Mouse (Mus musculus) adrenal gland, postnatal 4 days (tissue): ENCODE data around the gene Arl4c. TPM values are rescaled to one million over a fixed set of nuclear protein-coding genes. Genes with fewer than 3 reads are reported as not detected.

Experiments used
- DNase-seq, 2 experiments: peaks; one replicate each; pipeline ENCODE4 v3.0.0; 2021 to 2022; ENCODE audit warnings: low spot score in 2 of 2, mixed read lengths in 2 of 2
- long read RNA-seq, 2 experiments: library from polyadenylated mRNA; stranded (forward); transcript quantifications; one replicate each; pipeline ENCODE4 v2.0.0; 2021
- total RNA-seq, 2 experiments: library from RNA; stranded (reverse); gene quantifications; 2 replicates each; pipeline ENCODE4 v1.2.3; 2021

Gene Arl4c
- total RNA-seq, result 10 to 100 TPM; 19.0 to 24.8 TPM
- long read RNA-seq, experiment 1, transcript Arl4c-202 (1 exons, 3,997 nt), result major isoform, 15 of 16 reads
- long read RNA-seq, experiment 1, partial matches to known transcripts, result 0 of 16 reads
- long read RNA-seq, experiment 1, other reads (novel, unspliced or antisense), result 1 of 16 reads
- long read RNA-seq, experiment 2, transcript Arl4c-202 (1 exons, 3,997 nt), result major isoform, 43 of 43 reads
- long read RNA-seq, experiment 2, partial matches to known transcripts, result 0 of 43 reads
- long read RNA-seq, experiment 2, other reads (novel, unspliced or antisense), result 0 of 43 reads

DNA sequence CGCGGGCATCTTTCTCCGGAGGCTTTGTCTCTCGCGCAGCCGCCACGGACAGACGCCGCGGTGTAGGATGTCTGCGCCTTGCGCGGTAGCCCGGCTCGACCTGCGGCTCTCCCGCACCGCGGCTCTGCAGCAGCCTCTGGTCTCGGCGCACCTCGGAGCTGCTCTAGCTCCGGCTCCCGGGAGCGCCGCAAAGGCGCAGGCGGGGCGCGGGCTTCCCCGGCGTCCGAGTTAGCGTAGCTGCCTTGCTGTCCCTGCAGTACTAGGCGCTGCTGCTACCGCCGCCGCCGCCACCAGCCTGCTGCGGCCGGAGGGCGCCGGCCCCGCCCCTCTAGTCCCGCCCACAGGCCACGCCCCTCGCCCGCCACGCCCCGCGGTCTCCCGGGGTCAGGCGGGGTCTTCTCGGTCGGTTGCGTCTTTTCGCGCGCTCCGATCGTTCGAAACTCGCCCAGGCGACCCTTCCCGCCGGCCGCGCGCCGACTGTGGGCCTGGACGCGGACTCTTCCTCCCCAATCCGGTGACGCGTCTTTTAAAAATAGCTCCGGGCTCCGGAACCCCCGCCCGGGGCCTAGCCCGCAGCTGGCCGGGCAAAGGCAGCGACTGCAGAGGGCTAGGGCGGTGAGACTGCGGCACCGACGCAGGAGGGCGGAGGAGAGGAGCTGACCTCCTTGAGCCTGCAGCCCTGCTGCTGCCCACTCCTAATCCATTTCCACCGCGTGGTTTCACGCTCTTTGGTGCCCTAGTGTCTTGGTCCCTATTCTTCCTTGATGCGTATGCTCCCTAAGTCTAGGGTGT, at the start of gene Arl4c:
Gene Arl4c, minus strand, starts transcription at position 352 of the 792 bp plus-strand sequence.
- DNase-seq, result peak; percentile 62 to 78

DNA sequence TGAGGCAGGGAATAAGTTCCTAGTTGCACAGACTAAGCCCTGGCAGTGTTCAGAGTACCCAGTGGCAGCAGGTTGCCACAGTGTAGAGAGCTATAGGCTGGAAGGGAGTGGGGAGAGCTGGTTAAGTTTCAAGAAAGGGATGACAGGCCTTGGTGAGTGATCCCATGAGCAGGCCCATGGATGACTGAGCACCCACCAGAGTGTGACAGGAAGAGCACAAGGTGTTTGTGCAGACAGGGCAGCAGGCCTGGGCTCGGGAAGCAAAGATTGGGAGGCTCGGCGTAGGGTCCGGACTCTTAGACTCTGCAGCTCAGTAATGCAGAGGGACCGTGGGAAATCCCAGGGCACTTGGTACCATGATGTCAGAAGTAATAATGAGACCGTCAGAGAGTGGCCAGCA, 49.3 kb upstream of the Arl4c start:
- DNase-seq, result no peak

DNA sequence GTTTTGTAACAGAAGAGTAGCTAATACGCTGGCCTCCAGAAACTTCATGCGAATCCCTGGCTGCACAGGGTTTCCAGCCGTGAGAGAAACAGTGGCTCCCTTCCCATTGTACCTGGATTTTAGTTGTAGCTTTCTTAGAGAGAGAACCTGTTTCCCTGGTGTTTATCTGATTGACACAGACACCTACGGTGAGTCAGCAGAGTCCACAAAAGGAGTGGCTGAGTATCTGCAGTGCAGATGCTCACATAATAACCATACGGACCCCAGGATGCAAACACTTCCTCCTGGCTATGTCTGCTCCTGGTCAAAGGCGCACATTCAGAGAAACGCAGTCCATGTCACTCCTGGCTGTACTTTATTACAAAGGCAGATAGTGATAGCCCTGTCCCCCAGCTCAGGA, 48.6 kb upstream of the Arl4c start:
- DNase-seq, result no peak

DNA sequence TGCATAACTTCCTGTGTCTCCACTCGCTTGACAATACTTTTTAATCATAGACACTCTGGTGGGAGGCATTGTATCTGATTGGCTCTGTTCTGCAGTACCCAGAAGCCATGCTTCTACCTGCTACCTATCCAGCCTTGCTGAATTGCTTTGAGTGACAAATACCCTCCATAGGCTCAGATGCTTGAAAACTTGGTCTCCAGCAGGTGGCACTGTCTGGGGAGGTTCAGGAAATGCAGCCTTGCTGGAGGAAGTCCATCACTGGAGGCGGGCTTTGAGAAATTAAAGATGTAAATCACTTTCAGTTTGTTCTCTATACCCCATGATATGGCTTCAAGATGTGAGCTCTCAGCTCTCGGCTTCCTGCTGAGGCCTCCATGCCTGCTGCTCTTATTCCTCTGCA, 48.1 kb upstream of the Arl4c start:
- DNase-seq, result no peak

DNA sequence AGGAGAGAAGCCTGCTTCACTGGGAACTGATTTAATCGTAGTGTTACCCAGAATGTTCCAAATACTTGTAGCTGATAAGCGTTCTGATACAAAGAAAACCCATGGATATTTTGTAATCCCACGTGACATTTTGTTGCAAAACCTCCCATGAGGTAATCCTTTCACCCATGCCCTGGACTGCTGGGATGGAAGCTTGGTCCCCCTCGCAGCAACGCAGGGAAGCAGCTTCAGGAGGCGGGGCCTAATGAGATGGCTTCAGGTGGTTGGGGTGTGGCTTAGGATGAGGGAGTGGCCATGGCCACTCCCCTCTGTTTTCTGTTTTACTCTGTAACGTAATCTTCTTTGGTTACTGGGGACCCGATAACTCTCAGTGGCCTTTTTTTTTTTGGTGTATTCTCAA, 47.1 kb upstream of the Arl4c start:
- no peak for DNase-seq

DNA sequence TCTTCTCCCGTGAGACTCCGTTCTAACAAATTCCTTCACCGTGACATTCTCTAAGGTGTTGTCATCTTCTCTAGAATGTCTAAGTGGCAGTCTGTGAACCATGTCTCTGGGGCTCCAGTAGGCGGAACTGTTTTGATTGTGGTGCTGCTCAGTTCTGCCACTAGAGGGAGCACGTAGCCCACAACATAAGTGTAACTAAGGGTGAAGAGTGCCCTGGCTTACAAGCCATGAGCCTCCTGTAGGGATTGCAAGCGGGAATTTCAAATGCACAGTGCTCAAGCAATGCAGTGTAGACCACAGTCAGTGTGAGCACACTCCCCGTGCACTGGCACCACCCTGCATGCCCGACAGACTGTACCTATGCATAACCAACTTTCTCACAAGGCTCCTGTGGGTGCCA, 43.2 kb upstream of the Arl4c start:
- DNase-seq, result peak; percentile 21 to 57

DNA sequence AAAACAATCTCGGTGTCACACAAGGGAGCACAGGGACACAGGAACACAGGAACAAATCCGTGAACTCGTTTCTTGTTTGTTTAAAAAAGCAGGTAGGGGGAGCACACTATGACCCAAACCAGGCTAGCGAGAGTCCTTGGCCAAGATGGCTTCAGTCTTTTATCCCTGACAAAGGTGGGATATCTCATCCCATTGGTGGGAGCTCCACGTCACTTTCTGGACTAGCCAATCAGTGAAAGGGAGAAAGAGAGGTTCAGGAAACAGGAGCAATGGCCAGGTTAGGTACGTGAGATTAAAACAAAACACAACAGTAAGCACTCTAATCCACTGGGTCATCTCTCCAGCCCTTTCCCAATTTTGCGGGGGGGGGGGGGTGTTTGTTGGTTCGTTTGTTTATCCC, 42.2 kb upstream of the Arl4c start:
- no peak for DNase-seq

DNA sequence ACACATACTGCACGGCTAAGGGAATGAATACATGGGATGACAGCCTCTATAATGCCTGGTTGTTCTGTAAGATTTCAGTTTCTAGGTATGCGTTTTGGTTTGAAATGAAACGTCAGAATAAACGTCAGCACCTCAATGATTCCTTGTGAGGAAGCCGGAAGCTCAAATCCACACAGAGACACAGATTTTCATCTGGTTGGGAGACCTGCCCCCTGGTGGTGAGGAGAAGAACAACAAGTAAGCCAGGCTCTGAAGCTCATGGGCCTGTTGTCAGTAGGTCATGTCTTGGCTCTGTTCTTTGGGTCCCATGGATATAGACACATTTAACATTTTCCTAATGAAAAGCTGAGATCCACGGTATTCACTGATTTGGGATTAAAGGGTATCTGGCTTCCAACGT, 40.4 kb upstream of the Arl4c start:
- DNase-seq, result no peak

DNA sequence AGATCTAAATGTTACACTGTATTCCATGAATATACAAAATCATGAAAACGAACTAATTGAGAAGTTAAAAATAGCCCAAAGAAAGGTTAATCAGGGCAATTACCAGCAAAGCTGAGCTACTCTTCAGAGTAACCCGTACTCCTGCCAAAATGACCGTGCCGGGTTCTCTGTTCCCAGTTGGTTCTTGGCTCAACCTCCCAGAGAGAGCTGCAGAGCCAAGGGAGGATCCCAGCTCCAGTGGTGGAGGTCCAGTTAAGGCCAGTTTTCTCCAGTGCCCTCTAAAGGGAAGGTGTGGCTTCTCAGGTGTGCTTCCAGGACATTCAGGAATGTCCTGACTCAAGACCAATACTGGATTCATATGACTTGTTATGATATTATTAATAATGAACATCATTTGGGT, 37.5 kb upstream of the Arl4c start:
- no peak for DNase-seq

DNA sequence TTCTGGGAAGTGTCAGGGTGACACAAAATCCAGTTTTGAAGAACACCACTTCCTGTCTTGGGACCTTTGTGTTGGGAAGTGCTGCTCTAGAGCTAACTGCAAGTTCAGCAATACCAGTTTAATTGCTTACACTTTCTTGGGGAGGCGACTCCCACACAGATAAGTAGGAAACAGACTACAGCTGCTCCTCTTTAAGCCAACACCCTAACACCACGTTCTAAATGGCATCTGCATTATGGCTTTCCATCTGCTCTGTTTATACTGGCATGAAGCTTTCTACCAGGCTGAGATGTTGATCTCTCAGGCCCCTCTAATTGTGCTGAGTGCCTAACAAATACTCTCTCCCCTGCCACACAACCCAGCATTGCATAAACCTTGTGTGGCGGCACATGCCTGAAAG, 36.9 kb upstream of the Arl4c start:
- no peak for DNase-seq

DNA sequence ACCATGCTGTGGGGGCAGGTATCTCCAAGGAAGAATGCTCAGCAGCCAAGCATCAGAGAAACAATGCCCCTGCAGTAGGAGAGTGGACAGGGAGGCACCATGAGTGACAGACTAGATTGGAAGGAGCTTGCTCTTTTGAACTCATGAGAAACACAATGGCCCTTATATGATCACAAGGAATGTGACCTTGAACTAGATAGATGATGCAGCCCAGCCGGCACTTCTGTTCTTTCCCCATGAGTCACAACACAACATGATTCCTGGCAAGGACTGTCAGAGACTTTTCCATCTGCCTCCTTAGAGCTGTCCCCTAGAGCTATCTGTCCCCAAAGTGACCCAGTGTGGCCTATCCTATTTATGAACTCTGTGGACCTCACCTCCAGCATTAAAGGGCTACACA, 27.5 kb upstream of the Arl4c start:
- no peak for DNase-seq

DNA sequence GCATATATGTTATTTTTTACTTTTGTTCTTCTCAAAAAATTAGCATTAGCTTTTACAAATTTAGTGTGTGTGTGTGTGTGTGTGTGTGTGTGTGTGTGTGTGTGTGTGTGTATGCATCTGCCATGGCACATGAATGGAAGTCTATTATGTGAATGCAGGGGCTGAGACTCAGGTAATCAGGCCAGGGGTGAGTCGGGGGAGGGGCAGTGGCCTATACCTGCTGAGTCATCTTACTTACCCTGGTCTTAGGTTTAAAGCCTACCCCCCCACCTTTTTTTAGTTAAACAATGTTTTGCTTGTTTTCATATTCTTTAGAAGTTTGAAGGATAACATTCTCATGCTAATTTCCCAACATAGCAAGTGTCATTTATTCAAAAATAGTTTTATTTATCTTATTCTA, 25.3 kb upstream of the Arl4c start:
- no peak for DNase-seq

DNA sequence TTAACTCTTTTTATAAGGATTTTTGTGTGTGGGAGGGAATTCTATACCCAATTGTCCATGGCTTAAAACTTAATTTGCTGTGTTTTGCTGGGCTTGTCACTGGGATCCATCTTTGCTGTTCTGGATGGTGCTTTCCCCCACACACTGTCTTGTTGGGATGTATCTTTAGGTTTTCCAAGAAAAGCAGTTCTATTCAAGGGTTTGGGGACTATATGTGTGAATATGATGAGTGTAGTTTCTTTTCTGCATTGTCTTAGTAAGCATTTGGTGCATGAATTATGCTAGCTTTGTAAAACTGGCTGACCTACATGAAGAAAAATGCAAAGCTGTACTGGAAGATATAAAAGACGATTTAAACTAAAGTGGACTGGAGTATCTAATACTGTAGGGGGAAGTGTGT, 23.7 kb upstream of the Arl4c start:
- no peak for DNase-seq

DNA sequence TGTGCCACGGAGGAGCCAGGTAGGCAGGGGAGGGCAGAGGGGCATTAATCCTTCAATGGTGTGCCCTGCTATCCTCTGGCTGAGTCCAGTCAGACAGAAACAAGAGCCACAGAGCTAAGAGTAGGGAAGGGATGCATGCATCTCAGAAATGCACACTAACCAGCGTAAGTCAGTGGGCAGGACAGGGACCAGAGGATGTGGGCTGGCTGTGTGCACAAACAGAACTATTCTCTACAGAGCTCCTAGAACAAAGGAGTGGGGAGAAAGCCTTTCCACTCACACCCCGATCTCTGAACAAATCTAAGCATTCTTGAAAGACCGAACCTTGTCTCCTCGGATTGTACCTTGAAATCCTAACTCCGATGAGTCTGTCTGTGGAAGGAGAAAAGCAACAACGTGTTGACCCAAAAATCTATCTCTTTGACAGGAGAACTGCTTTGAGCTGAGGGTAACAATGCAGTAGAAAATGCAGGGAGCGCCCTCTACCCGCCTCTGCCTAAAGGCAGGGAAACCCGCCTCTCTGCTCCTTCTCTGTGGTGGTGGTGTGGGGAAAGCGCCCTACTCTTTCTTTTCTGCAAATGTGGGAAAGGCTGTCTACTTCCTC, 18.7 kb upstream of the Arl4c start:
- no peak for DNase-seq

DNA sequence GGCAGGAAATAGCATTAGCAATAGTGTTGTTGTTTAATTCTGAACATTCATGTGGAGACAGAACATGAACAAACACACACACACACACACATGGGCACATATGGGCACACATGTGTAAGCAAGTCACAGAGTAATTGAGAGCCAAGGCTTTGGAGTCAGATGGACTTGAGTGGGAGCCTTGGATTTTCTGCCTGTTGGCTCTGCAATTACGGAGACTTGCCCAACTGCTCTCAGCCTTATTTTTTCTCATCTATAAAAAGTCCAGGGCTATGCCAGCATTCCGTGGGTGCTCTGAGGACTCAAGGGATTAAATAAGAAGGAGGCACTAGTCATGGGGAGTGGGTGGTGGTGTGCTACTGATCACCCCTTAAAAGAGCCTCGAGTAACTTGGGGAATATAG, 16.5 kb upstream of the Arl4c start:
- no peak for DNase-seq

DNA sequence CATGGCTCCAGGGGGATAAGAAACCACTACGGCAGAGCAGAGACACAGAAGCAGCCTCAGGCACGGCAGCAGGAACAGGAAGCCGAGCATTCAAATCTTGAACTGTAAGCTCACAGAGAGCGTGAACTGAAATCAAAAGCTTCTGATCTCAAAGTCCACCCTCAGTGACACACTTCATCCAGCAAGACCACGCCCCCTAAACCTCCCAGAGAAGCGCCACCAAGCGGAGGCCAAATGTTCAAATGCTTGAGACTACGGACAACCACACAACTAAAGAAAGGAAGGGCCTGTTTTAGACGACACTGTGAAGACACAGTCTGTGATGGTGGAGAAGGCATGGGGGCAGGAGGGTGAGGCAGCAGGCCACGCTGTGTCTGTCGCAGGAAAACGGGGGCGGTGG, 15.7 kb upstream of the Arl4c start:
- DNase-seq, result no peak

DNA sequence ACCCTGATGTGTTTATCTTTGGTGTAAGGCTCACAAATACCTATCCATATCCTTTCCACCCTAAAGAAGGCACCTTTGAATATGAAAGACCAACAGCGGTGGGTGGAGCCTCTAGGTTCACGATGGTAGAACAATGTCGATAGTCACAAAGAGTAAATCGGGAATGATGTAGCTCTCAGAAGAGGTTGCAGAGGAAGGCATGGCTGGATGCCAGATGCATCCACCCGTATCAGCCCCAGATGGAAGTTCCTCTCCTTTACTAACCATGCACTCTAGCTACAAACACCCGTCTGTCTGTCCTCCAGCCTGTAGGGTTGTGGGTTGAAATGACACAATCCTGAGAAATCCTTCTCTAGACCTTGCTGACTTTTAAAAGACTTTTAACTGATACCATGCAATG, 10.0 kb upstream of the Arl4c start:
- DNase-seq, result no peak

DNA sequence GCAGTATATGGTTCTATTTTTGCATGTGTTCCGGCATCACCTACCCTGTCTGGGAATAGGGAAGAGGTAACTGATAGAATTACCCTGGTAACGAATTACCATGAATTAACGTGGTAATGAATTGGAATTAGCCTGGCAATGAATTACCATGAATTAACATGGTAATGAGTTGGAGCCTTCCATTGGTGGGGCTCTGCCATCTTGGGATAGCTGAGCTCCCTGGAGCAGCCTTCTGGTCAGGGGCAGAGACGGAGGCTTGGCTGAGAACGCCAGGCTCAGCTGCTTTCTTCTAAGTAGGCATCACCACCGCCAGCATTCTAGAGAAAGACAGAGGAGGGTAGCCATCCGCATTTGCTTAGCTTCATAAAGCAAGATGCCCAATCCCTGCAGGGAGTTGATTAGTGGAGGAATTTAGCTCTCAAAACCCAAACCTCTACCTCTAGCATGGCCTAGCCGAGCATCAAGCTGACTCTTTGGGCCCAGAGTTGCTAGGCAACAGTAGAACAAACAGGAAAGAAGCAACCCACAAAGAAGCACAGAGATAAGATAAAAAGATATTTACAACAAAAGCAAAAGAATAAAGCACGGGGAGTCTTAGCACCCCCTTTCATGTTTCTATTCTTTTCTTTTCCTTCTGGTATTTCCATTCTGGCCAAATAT, 6.8 kb upstream of the Arl4c start:
- DNase-seq, result no peak

DNA sequence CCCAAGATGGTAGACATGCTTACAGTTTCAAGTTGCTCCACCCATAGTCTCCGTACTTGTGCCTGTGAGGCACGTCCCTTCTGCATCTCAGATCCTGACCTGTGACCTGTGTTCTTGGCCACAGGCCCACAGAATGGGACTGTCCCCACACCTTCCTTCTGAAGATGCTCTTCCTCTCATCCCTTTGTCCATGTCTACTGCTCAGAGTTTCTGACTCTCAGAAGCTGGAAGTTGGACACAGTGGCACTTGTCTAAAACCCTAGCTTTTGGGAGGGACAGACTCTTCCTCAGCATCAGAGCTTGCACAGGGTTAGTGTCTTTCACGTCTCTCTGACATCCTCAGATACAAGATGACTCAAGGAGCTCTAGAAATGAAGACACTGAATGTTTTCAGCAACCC, 6.2 kb upstream of the Arl4c start:
- DNase-seq, result no peak

DNA sequence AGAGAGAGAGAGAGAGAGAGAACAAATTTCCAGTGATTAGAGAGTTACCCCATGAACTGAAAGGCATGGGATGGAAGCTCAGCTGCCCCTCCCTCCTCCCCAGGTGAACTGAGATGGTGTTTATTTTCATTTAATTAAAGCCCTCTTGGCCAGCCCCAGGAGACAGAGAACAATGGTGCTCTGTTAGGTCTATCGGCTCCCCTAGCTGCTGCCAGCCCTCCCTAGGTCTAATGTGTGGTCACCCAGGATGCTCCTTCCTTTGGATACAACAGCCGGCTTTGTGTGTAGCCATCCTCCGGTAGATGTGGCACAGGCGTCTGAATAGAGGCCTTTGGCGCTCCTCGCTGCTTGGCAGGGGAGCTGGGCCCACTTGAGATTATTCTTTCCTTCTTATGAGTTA, 5.5 kb upstream of the Arl4c start:
- no peak for DNase-seq

DNA sequence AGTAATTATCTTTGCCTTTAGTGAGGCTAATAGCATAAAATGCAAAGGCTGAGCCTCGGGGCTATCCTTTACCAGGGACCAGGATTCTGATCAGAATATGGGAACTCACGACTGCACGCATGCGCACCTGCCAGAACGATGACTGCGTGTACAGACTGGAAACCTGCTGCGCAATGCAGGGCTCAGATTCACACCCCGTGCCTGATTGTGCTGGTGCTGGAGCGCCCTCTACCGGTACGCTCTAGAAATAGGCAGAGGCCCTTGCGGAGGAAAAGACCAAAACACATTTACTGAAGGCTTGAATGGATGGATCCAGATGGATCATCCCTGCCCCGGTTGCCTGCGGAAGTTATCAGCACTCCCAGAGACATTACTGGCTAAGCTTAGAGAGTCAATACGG, 3.8 kb upstream of the Arl4c start:
- DNase-seq, result peak; percentile 79 to 86

DNA sequence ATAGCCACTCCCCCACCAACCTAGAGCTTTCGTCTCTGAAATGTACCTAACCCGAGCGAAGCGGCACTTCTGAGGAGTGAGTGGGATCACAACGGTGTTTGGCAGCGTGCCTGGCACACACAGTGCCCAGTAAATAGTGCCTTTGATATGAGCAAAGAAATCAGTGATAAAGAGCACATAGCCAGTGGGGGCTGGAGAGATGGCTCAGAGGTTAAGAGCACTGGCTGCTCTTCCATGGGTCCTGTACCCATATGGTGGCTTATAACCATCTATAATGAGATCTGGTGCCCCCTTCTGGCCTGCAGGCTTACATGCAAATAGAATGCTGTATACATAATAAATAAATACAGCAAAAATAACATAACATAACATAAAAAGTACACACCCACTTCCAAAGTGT, 3.0 kb upstream of the Arl4c start:
- no peak for DNase-seq
